Mouse (Mus musculus) left cerebral cortex, adult 8-10 months (tissue): ENCODE data around the gene Senp5. TPM values are rescaled to one million over a fixed set of nuclear protein-coding genes. Genes with fewer than 3 reads are reported as not detected.

Experiments used
- microRNA-seq, 2 experiments: library from miRNA; unstranded; fragments of <30 nt; microRNA quantifications; one replicate each; pipeline ENCODE4 v1.2.0; 2022
- total RNA-seq, 4 experiments: library from RNA; stranded (reverse); gene quantifications; 2 replicates each; pipeline ENCODE4 v1.2.4; 2022

Gene Senp5
- total RNA-seq, 4 experiments from 2014 or later = 43.3 to 47.8 (median 44.2) TPM

Small RNA genes lying within 50 kb of the gene (microRNA-seq; reads per million reads assigned to microRNA genes)
- 0 reads per million in 2 experiments for gene Gm26269

Other genes starting within 250 kb of the Senp5 start
- under 1 TPM; 0.59 to 0.72 (median 0.64) TPM for gene Meltf, start 124.5 kb downstream of the Senp5 start, total RNA-seq
- 10 to 100 TPM; 26.2 to 30.5 (median 28.8) TPM for gene Pigz, start 69.4 kb downstream of the Senp5 start, total RNA-seq
- gene 0610012G03Rik, start 54.8 kb downstream of the Senp5 start, total RNA-seq = 10 to 100 TPM; 34.8 to 38.9 (median 36.8) TPM
- gene Ncbp2, start 54.8 kb downstream of the Senp5 start, total RNA-seq = 10 to 100 TPM; 44.4 to 48.0 (median 46.2) TPM
- gene Pak2, start 76.1 kb upstream of the Senp5 start, total RNA-seq = 10 to 100 TPM; 27.4 to 28.2 (median 27.8) TPM
- 10 to 100 TPM; 24.1 to 27.8 (median 24.8) TPM for gene Pigx, start 96.5 kb upstream of the Senp5 start, total RNA-seq
- gene Cep19, start 96.5 kb upstream of the Senp5 start, total RNA-seq = 10 to 100 TPM; 59.5 to 66.8 (median 64.2) TPM
- 1 to 10 TPM; 6.4 to 8.9 (median 8.6) TPM for gene Nrros, start 162.3 kb upstream of the Senp5 start, total RNA-seq
- gene Bex6, start 176.5 kb upstream of the Senp5 start, total RNA-seq = not detected
- gene Fbxo45, start 243.9 kb upstream of the Senp5 start, total RNA-seq = 10 to 100 TPM; 42.5 to 44.2 (median 43.9) TPM
- 10 to 100 TPM in 3 of 4 experiments, 1 to 10 TPM in 1; 9.8 to 14.5 (median 12.9) TPM for gene Wdr53, start 243.9 kb upstream of the Senp5 start, total RNA-seq